Mouse (Mus musculus) stomach, embryonic 14.5 days (tissue): Measurements from ENCODE around the gene Dmrta2. TPM values are rescaled to one million over a fixed set of nuclear protein-coding genes. Genes with fewer than 3 reads are reported as not detected.

Experiments
- ATAC-seq: fragments of 200-750 bp; cut with Nextera tagmentation; 2 replicates; pipeline ENCODE4 v1.8.0; 2017; ENCODE audit warnings: low read depth, moderate TSS enrichment; ENCODE audit not compliant: insufficient number of reproducible peaks, insufficient read depth, low FRiP score
- H3K27ac ChIP-seq: fragments of 300-500 bp; sonication (generic); 2 replicates; pipeline ENCODE4 v1.5.1; 2014; ENCODE audit warnings: mild to moderate bottlenecking, low read length, moderate library complexity, mixed read lengths
- H3K27me3 ChIP-seq: fragments of 300-500 bp; sonication (generic); 2 replicates; pipeline ENCODE4 v1.6.1; 2014; ENCODE audit warnings: low read length, control low read depth, mixed read lengths; ENCODE audit not compliant: control insufficient read depth, insufficient read depth
- H3K36me3 ChIP-seq: fragments of 300-500 bp; sonication (generic); 2 replicates; pipeline ENCODE4 v1.6.1; 2014; ENCODE audit warnings: mild to moderate bottlenecking, control low read depth, low read length, moderate library complexity, mixed read lengths; ENCODE audit not compliant: control insufficient read depth, insufficient read depth
- H3K4me1 ChIP-seq: fragments of 300-500 bp; sonication (generic); 2 replicates; pipeline ENCODE4 v1.6.1; 2014; ENCODE audit warnings: low read length, control low read depth, mixed read lengths; ENCODE audit not compliant: control insufficient read depth, insufficient read depth
- H3K4me2 ChIP-seq: fragments of 300-500 bp; sonication (generic); replicated peaks from 2 replicates; pipeline ENCODE4 v1.6.1; 2014; ENCODE audit warnings: low read depth, low read length, control low read depth
- H3K4me3 ChIP-seq: fragments of 300-500 bp; sonication (generic); 2 replicates; pipeline ENCODE4 v1.5.1; 2014; ENCODE audit warnings: low read depth, low read length, control low read depth
- H3K9ac ChIP-seq: fragments of 300-500 bp; sonication (generic); replicated peaks from 2 replicates; pipeline ENCODE4 v1.6.1; 2014; ENCODE audit warnings: low read depth, mild to moderate bottlenecking, control low read depth, low read length, moderate library complexity, mixed read lengths
- H3K9me3 ChIP-seq: fragments of 300-500 bp; sonication (generic); 2 replicates; pipeline ENCODE4 v1.6.1; 2016; ENCODE audit warnings: low read depth, low read length, control low read depth; ENCODE audit not compliant: control insufficient read depth
- WGBS: fragments of 180-500 bp; shearing (Covaris S2); extraction: QIAGEN DNeasy Blood & Tissue Kit; methylation state at CpG from one replicate; pipeline ENCODE4 v1.1.7; 2014; 5-methylcytosine and 5-hydroxymethylcytosine counted together
- polyA plus RNA-seq: library from polyadenylated mRNA; unstranded; fragments of >200 nt; fragmentation: Nextera tagmentation; extraction: Ambion mirVana; gene quantifications from 2 replicates; pipeline ENCODE4 v1.2.1, GENCODE M21; 2014

Dmrta2 gene
- polyA plus RNA-seq, 1 experiment from 2014 or later = 0.16 TPM

DNA sequence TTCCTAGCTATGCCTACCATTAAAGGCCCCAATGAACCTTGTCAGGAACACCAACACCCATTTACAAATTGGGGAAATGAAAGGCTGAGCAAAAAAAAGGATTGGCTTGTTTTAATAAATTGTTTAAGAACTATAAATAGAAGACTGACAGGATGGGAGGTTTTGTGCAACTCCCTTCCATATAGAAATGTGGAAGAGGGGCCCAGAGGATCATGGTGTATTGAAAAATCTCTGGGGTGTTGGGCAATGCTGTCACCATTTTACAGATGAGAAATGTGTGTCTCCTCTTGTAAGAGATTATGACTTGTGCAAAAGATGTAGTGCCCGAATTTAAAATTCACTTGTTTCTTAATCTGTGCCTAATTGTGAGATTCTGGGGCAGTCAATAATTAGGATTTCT, 24.3 kb upstream of the Dmrta2 start:
- no peaks in the 10 kb centered on the region for H3K4me1 ChIP-seq
- no peak overlapping the region for H3K9ac ChIP-seq
- H3K36me3 ChIP-seq = no peaks in the 10 kb centered on the region
- no peaks in the 10 kb centered on the region for H3K27me3 ChIP-seq
- WGBS = 96% methylated on average over 1 of the region's 1 CpGs
- H3K27ac ChIP-seq = no peak overlapping the region
- no peaks in the 10 kb centered on the region for H3K9me3 ChIP-seq
- no peak overlapping the region for H3K4me2 ChIP-seq
- no peak overlapping the region for H3K4me3 ChIP-seq
- no peak for ATAC-seq

DNA sequence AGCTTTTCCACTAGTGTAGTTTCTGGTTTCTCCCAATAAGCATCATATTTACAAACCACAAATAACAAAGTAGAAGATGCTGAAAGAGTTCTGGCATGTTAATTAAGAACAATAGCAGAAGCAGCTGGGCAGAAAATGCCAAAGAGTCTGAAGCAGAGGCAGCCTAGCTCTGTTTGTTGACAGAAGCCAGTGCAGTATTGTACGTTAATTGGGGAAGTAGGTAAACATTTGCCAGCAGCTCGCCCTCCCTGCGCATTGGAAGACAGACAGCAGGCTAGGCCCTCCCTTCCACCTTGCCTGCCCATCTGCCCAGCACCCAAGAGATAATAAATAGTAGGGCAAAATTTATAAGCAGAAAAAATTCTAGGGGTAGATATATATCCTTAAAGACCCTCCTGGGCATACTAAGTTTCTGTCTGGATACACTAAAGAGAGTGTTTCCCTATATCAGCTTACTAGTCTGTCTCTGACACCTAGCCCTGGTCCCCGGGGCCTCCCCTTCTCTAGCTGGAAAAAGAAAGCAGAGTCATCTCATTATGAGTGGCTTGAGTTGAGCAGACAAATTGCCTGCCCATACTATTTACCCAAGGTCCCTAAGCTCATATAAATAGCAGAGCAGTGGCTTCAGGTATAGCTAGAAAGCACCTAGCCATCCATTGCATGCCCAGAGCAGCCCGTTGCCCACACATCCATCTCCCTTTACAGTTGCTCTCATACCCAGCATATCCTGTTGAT, 17.5 kb upstream of the Dmrta2 start:
- Histone ChIP-seq H3K27ac (no peak overlapping the region), H3K36me3 (no peaks in the 10 kb centered on the region; the same call in 1 of the 2 replicates), H3K4me3 (no peak overlapping the region), H3K9ac (no peak overlapping the region), H3K4me1 (no peaks in the 10 kb centered on the region), H3K27me3 (no peaks in the 10 kb centered on the region), H3K9me3 (no peaks in the 10 kb centered on the region), H3K4me2 (no peak overlapping the region)
- 55% methylated on average over 5 of the region's 5 CpGs for WGBS
- no peak for ATAC-seq

DNA sequence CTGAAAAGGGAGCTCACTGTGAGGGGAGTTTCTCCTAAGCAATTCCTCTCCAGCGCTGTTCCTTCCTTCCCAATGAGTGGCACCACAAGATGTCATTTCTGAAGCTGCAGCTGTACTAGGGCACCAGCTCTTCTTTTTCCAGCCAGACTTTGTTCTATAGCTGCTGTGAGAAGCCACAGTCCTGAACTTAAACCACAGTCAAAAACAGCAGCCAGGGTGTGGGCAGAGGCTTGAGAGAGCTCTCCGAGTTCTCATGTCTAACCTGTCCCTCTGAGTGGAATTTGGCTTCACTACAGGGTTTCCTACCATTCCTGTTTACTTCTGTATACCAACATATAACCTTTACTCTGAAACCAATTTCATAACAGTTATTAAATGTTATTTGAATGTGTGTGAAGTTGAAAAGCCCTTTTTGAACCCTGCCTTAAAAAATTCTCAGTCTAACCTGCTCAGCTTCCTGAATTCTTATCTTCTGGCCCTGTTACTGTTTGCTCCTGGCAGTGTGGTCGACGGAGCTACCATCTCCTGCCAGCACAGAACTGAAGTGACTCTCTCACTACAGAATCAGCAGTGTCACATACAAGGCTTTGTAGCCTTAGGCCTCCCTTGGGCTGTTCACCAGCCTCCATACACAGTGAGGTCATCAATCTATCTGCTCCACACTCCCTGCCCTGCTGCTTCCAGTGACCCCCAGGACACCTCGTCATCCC, 14.1 kb upstream of the Dmrta2 start:
- Histone ChIP-seq H3K36me3 (no peaks in the 10 kb centered on the region; the same call in 1 of the 2 replicates), H3K9me3 (no peaks in the 10 kb centered on the region), H3K27ac (no peak overlapping the region), H3K9ac (no peak overlapping the region), H3K4me2 (no peak overlapping the region), H3K27me3 (no peaks in the 10 kb centered on the region), H3K4me3 (no peak overlapping the region), H3K4me1 (no peaks in the 10 kb centered on the region)
- no peak for ATAC-seq
- 72% methylated on average over 5 of the region's 5 CpGs for WGBS

DNA sequence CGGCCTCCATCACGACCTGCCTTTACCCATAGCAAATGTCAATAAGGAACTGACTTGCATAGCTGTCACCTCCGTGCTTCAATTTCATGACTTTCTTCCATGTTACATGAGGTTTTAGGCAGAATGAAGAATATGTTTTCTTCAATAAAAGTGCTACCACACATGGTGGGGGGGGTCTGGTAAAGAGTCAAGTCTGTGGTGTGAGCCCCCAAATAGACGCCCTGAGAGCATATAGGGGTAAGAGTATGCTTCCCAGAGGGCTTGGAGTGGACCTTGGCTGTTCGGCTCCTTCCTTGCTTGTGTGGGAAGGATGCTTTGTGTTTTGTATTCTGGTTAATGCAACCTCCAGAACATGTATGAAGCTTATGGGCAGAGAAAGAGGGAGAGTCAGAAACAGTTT, 8.3 kb upstream of the Dmrta2 start:
- 80% methylated on average over 5 of the region's 5 CpGs for WGBS
- H3K4me1 ChIP-seq = no peaks in the 10 kb centered on the region
- H3K4me3 ChIP-seq = no peak overlapping the region
- H3K4me2 ChIP-seq = no peak overlapping the region
- H3K27ac ChIP-seq = no peak overlapping the region
- no peak overlapping the region for H3K9ac ChIP-seq
- no peak for ATAC-seq
- H3K36me3 ChIP-seq = no peaks in the 10 kb centered on the region
- no peaks in the 10 kb centered on the region for H3K9me3 ChIP-seq
- peaks cover 22% of the 10 kb centered on the region; the same call in 1 of the 2 replicates for H3K27me3 ChIP-seq

DNA sequence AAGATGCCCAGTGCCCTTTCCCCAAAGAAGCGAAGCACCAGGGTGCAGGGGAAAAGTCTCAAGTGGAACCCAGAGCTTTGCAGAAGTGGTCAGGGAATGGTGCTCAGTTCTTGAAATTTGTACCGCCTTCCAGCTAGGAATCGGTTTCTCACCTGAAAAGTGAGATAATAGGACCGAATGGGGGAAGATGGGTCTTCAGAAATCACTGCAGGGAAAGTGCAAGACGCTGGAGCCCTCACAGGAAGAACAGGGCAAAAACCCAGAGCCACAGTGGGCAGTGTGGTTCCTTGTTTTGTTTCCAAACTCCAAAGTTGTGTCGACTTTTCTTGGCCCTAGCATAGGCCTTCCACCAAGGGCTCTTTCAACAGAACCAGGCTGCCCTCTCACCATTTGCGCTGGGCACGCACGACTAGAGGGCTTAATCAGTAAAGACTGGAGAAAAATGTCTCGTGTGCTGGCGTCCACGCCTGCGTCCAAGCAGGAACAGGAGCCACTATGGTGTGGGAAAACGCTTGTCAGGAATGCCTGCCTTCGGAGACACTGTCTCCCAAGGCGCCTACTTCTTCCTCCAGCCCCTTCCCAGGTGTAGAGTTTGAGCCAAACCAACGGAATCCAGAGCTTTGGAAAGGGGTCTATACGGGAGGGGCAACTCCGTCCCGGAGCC, 3.7 kb upstream of the Dmrta2 start:
- 2% methylated on average over 20 of the region's 20 CpGs for WGBS
- no peaks in the 10 kb centered on the region for H3K36me3 ChIP-seq
- no peak for ATAC-seq
- H3K9me3 ChIP-seq = peaks cover 4% of the 10 kb centered on the region; the same call in 1 of the 2 replicates
- H3K9ac ChIP-seq = no peak overlapping the region
- H3K27ac ChIP-seq = no peak overlapping the region
- no peak overlapping the region for H3K4me3 ChIP-seq
- no peak overlapping the region for H3K4me2 ChIP-seq
- H3K4me1 ChIP-seq = 0 out of 2 replicates have a peak, but pooled peaks cover 3% of the 10 kb centered on the region
- H3K27me3 ChIP-seq = peaks cover 61% of the 10 kb centered on the region

DNA sequence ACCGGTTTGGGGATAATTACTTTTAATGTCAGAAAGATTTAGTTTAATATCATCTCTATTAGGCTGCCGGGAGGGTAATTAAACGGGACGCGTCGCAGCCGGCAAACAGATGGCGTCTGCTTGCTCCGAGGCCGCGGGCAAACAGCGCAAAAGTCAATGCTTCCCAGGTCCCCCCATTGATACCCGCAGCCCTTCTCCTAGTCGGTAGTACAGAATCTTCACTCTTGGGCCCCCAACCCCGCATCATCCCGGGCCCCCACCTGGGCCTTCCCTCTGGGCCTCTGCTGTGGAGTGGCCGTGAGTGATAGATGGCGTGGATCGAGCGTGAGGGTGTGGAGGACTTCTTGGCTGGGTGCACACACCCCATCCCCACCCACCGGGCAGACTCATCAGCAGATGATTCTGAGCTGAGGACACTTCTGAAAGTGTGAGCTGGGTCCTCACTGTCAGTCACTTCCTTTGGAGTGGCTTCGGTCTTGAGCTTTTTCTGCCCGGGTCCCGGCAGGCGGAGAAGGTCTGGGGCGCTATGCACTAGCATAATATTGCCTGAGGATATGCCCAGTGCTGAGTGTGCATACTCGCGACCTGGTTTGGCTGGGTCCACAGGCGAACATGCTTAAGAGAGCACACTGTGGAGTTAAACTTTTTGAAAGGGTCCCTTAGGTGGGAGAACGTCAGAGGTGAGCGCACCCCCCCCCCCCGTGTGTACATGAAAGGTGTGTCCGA, 3.0 kb upstream of the Dmrta2 start:
- no peak for ATAC-seq
- no peak overlapping the region for H3K4me3 ChIP-seq
- WGBS = 1% methylated on average over 33 of the region's 33 CpGs
- no peak overlapping the region for H3K27ac ChIP-seq
- peaks cover 4% of the 10 kb centered on the region; the same call in 1 of the 2 replicates for H3K9me3 ChIP-seq
- peaks cover 68% of the 10 kb centered on the region for H3K27me3 ChIP-seq
- H3K4me1 ChIP-seq = 0 out of 2 replicates have a peak, but pooled peaks cover 3% of the 10 kb centered on the region
- H3K9ac ChIP-seq = no peak overlapping the region
- no peaks in the 10 kb centered on the region for H3K36me3 ChIP-seq
- H3K4me2 ChIP-seq = no peak overlapping the region

DNA sequence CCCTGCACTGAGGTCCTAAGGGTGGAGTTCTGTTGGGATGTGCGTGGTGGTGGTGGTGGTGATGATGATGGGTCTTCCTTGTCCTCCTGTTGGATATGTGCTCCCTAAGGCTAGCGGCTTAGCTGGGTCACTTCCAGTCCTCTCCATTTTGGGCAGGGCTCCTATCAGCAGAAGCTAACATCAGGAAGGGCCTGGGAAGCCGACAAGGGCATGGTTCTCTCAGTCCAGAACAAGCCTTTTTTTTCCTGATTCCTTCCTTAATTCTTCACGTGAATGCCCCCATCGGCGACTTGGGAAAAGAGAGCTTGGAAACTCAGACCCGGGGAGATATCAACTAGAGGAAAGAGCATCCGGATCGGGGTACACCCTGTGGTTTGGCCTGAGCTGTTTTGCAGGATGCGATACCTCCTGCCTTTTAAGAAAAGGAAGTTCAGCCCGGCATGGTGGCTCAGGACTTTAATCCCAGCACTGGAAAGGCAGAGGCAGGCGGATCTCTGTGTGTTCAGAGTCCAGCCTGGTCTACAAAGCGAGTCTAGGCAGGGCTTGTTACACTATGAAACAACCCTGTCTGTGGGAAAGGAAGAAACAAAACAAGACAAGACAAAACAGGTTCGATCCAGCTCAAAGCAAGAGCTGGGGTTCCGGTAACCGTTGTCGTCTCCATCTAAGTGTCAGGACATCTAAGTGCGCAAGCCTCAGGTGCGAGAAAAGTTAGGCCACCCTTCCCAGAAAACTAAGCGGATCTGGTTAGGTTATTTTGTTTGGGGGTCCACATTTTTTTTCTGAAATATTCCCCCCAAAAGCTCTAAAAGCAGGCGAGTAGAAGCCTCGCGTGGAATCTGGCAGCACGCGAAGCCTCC, 2.2 kb upstream of the Dmrta2 start:
- ATAC-seq = no peak
- no peak overlapping the region for H3K4me3 ChIP-seq
- peaks cover 75% of the 10 kb centered on the region for H3K27me3 ChIP-seq
- H3K36me3 ChIP-seq = no peaks in the 10 kb centered on the region
- H3K9ac ChIP-seq = no peak overlapping the region
- WGBS = 7% methylated on average over 25 of the region's 25 CpGs
- no peak overlapping the region for H3K4me2 ChIP-seq
- peaks cover 4% of the 10 kb centered on the region; the same call in 1 of the 2 replicates for H3K9me3 ChIP-seq
- 0 out of 2 replicates have a peak, but pooled peaks cover 3% of the 10 kb centered on the region for H3K4me1 ChIP-seq
- H3K27ac ChIP-seq = no peak overlapping the region
